Mouse (Mus musculus) erythroblast, embryonic 14.5 days (primary cell): Measurements from ENCODE around the gene Tm7sf2.

Experiments used
- GATA1 ChIP-seq: IDR thresholded peaks from 2 replicates; pipeline ENCODE4 v1.6.1; 2012; ENCODE audit warnings: low read length, inconsistent platforms, mixed read lengths
- TAL1 ChIP-seq: IDR thresholded peaks from 3 replicates; pipeline ENCODE4 v1.6.1; 2012; ENCODE audit warnings: low read length, inconsistent platforms, mixed read lengths

DNA sequence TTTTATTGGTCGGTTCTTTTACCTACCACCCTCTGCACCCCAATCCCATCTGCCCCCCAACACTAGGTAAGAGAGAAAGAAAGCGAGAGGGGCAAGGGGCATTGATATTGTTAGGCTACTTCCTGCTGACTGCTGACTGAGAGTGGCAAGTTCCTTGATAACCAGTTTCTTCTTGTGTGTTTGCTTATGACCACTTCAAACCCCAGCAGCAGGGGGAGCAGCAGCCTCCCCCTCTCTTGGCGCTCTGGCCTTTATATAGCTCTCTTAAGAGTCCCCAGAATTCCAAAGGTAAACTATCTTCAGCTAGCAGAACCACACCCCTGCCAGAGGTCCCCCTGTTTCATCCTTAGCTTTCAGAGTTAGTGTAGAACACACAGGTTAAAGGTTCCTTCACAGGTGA lies 47.9 kb downstream of the Tm7sf2 start:
- no peak for TF ChIP-seq GATA1
- TF ChIP-seq TAL1, result no peak
